Mouse (Mus musculus) cerebellum, adult 2 months (tissue): ENCODE results near the gene Nat10. TPM values are rescaled to one million over a fixed set of nuclear protein-coding genes. Genes with fewer than 3 reads are reported as not detected.

Source experiments
- DNase-seq, 2 experiments: peaks; one replicate each; pipeline ENCODE4 v3.0.0; 2021
- H3K27ac ChIP-seq: fragments of 200-500 bp; 2 replicates; pipeline ENCODE4 v1.5.1; 2012; ENCODE audit warnings: low read length, control low read depth, inconsistent platforms; ENCODE audit not compliant: insufficient read depth
- H3K27me3 ChIP-seq: fragments of 200-500 bp; 2 replicates; pipeline ENCODE4 v1.6.1; 2012; ENCODE audit warnings: inconsistent platforms, mild to moderate bottlenecking, low read length, moderate library complexity; ENCODE audit not compliant: control insufficient read depth, insufficient read depth
- H3K4me1 ChIP-seq: fragments of 200-500 bp; 2 replicates; pipeline ENCODE4 v1.6.1; 2011; ENCODE audit warnings: low read length; ENCODE audit not compliant: control insufficient read depth, insufficient read depth
- H3K4me3 ChIP-seq: fragments of 200-500 bp; replicated peaks from 2 replicates; pipeline ENCODE3; 2011; ENCODE audit warnings: mild to moderate bottlenecking, low read depth, low read length, control low read depth; ENCODE audit not compliant: insufficient read depth
- CTCF ChIP-seq: fragments of 200-500 bp; IDR thresholded peaks from 2 replicates; pipeline ENCODE4 v1.5.1; 2011; ENCODE audit warnings: low read depth, mild to moderate bottlenecking, control low read depth, low read length, moderate library complexity, borderline replicate concordance; ENCODE audit not compliant: insufficient read depth
- POLR2A ChIP-seq: fragments of 200-500 bp; IDR thresholded peaks from 2 replicates; pipeline ENCODE4 v1.6.1; 2011; ENCODE audit warnings: low read length, control low read depth, borderline replicate concordance; ENCODE audit not compliant: insufficient read depth
- WGBS: fragments of 180-500 bp; shearing (Covaris S2); methylation state at CpG from one replicate; pipeline ENCODE4 v1.1.7; 2018; 5-methylcytosine and 5-hydroxymethylcytosine counted together
- polyA plus RNA-seq: library from polyadenylated mRNA; depleted of rRNA; stranded (reverse); fragments of >200 nt; gene quantifications from 2 replicates; pipeline ENCODE4 v1.2.3, GENCODE M21; 2012

Gene Nat10
- polyA plus RNA-seq, 1 experiment, result 41.4 TPM

GRCm38 (mm10) chr2:103743536-103743935 lies 17.5 kb downstream of the Nat10 start:
- Histone ChIP-seq H3K4me1 (no peaks in the 10 kb centered on the region), H3K4me3 (no peak overlapping the region), H3K27ac (no peak overlapping the region), H3K27me3 (no peaks in the 10 kb centered on the region)
- WGBS, result 89% methylated on average over 2 of the region's 2 CpGs
- TF ChIP-seq POLR2A (no peak), CTCF (no peak)
- DNase-seq, result no peak

- Histone ChIP-seq H3K27me3 (no peaks in the 10 kb centered on the region), H3K4me1 (no peaks in the 10 kb centered on the region), H3K27ac (no peak overlapping the region), H3K4me3 (no peak overlapping the region)
- TF ChIP-seq CTCF (no peak), POLR2A (no peak)
- no peak for DNase-seq
- 98% methylated on average over 6 of the region's 6 CpGs for WGBS
These were observed 18.2 kb downstream of the Nat10 start for GRCm38 (mm10) chr2:103742821-103743220.

- no peak for TF ChIP-seq CTCF
- Histone ChIP-seq H3K27ac (no peak overlapping the region), H3K27me3 (no peaks in the 10 kb centered on the region), H3K4me1 (no peaks in the 10 kb centered on the region), H3K4me3 (no peak overlapping the region)
- no peak for DNase-seq
- 56% methylated on average over 6 of the region's 6 CpGs for WGBS
These were observed 29.6 kb downstream of the Nat10 start for GRCm38 (mm10) chr2:103731423-103731822.

GRCm38 (mm10) chr2:103730999-103731398 lies 30.1 kb downstream of the Nat10 start:
- 49% methylated on average over 8 of the region's 8 CpGs for WGBS
- H3K27me3 ChIP-seq, result no peaks in the 10 kb centered on the region
- TF ChIP-seq POLR2A, result no peak
- TF ChIP-seq CTCF, result no peak
- H3K4me3 ChIP-seq, result no peak overlapping the region
- no peak for DNase-seq
- H3K4me1 ChIP-seq, result no peaks in the 10 kb centered on the region
- no peak overlapping the region for H3K27ac ChIP-seq

- 78% methylated on average over 12 of the region's 12 CpGs for WGBS
- Histone ChIP-seq H3K27ac (no peak overlapping the region), H3K27me3 (no peaks in the 10 kb centered on the region), H3K4me1 (no peaks in the 10 kb centered on the region), H3K4me3 (no peak overlapping the region)
- DNase-seq, result no peak
- TF ChIP-seq POLR2A (no peak), CTCF (no peak)
These were observed 33.0 kb downstream of the Nat10 start for GRCm38 (mm10) chr2:103728027-103728540.

GRCm38 (mm10) chr2:103724521-103724920 lies 36.5 kb downstream of the Nat10 start:
- Histone ChIP-seq H3K4me1 (0 out of 2 replicates have a peak, but pooled peaks cover 4% of the 10 kb centered on the region), H3K27me3 (no peaks in the 10 kb centered on the region), H3K27ac (no peak overlapping the region), H3K4me3 (no peak overlapping the region)
- TF ChIP-seq POLR2A, result no peak
- no peak for TF ChIP-seq CTCF
- DNase-seq, result no peak
- WGBS, result 70% methylated on average over 2 of the region's 2 CpGs

GRCm38 (mm10) chr2:103719292-103719646 lies 41.8 kb downstream of the Nat10 start:
- Histone ChIP-seq H3K4me1 (peaks cover 7% of the 10 kb centered on the region), H3K4me3 (no peak overlapping the region), H3K27ac (no peak overlapping the region), H3K27me3 (no peaks in the 10 kb centered on the region)
- 87% methylated on average over 7 of the region's 7 CpGs for WGBS
- no peak for DNase-seq
- TF ChIP-seq POLR2A (no peak), CTCF (no peak)

GRCm38 (mm10) chr2:103718594-103719291 lies 42.3 kb downstream of the Nat10 start:
- H3K4me3 ChIP-seq, result no peak overlapping the region
- H3K4me1 ChIP-seq, result peaks cover 8% of the 10 kb centered on the region

More at GRCm38 (mm10) chr2:103718594-103719291, 42.3 kb downstream of the Nat10 start:
- H3K27me3 ChIP-seq, result no peaks in the 10 kb centered on the region
- DNase-seq, result peak; percentile 68 to 72
- TF ChIP-seq POLR2A, result no peak
- peak; percentile 96 for TF ChIP-seq CTCF
- H3K27ac ChIP-seq, result no peak overlapping the region
- WGBS, result 48% methylated on average over 8 of the region's 8 CpGs
